Mouse (Mus musculus) ovary, postnatal 10 days (tissue): Measurements from ENCODE around the gene Rpl9-ps6.
"Not testable (repeated sequence)": the region's sequence is repeated elsewhere in the genome, so short reads cannot be mapped to it uniquely, and the experiment has no call there.

Source experiments
- DNase-seq: peaks from one replicate; pipeline ENCODE4 v3.0.0; 2022; ENCODE audit warnings: low spot score

Rpl9-ps6 gene

GRCm38 (mm10) chr19:32481511-32481910 lies 15.1 kb upstream of the Rpl9-ps6 start:
- no peak for DNase-seq

GRCm38 (mm10) chr19:32480791-32481442 lies 14.5 kb upstream of the Rpl9-ps6 start:
- no peak for DNase-seq

DNA sequence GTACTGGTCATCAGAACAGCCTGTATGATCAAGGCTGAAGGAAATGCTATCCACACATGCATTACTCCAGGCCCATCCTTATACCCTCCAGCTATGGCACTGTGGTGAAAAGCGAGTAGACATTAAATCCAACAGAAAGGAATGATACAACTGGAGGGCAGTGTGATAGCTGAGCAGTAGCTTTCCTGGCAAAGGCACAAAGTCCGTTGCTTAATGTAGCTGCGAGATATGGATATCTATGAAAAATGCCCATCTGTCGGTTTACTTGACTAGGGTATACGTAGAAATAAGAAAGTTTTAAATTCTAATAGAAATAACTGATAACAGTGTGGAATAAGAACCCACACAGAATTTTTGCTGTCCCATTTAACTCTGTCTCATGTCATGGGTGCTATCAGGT lies 13.9 kb upstream of the Rpl9-ps6 start:
- DNase-seq: no peak

GRCm38 (mm10) chr19:32476712-32477052 lies 10.3 kb upstream of the Rpl9-ps6 start:
- DNase-seq: no peak

DNA sequence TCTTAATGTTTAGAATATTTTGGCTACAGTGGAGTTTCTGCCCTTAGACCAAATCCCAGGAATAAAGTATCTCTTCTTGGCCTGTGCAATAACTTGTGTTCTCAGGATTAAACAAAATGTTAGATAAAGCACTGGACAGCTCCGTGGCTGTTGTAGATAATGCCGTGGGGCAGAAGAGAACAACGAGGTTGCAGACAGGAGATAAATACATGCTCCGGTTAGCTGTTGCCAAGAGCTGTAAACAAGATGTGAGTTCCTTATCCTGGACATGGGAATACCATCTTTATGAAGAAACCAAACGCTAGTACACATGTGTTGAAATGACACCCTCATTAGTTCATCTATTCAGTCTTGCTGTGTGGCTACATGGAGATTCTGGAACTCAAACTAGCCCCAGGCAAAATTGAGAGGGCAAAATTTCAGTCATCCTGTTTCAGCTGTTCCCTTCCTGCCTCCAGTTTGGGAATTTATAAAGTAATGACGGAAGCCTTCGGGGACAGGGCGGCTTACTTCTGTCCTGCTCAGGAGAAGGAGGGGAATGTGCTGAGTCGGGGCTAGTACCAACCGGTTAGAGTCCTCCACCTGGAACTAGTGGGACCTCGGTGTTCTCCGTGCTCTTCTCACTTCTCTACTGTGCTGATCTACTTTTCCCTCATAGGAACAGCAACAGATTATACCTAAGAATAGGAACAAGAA lies 9.8 kb upstream of the Rpl9-ps6 start:
- no peak for DNase-seq

DNA sequence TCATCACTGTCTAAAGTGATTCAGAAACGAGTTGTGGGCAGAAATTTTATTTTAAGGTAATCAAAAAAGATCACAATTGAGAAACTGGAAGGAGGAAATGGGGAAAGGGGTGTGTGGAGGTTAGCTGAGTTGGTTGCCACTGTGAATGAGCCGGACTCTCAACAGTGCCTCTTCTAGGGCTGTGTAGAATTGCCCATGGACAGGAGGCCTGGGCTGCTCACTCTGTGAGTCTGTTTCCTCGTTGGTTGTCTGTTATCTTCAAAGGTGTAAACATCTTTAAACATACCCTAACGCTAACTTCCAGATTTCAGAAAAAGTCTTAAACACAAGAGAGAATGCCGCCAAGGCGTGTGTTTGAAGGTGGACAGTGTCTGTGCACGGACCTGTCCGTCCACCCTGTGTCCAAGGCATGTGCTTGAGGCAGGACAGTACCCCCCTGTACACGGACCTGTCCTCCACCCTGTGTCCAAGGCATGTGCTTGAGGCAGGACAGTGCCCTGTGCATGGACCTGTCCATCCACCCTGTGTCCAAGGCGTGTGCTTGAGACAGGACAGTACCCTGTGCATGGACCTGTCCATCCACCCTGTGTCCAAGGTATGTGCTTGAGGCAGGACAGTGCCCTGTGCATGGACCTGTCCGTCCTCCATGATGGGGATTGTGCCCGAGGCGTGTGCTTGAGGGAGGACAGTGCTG lies 4.3 kb upstream of the Rpl9-ps6 start:
- DNase-seq: no peak

GRCm38 (mm10) chr19:32470059-32470497 lies 3.7 kb upstream of the Rpl9-ps6 start:
- no peak for DNase-seq

- DNase-seq: no peak
Measured at GRCm38 (mm10) chr19:32467325-32467724, 947 bp upstream of the Rpl9-ps6 start.

- no peak for DNase-seq
Measured at GRCm38 (mm10) chr19:32465228-32465627, 1.1 kb downstream of the Rpl9-ps6 start.

GRCm38 (mm10) chr19:32463037-32463436 lies 3.3 kb downstream of the Rpl9-ps6 start:
- DNase-seq: no peak

- not testable (repeated sequence) for DNase-seq
Measured at GRCm38 (mm10) chr19:32457631-32458030, 8.7 kb downstream of the Rpl9-ps6 start.

DNA sequence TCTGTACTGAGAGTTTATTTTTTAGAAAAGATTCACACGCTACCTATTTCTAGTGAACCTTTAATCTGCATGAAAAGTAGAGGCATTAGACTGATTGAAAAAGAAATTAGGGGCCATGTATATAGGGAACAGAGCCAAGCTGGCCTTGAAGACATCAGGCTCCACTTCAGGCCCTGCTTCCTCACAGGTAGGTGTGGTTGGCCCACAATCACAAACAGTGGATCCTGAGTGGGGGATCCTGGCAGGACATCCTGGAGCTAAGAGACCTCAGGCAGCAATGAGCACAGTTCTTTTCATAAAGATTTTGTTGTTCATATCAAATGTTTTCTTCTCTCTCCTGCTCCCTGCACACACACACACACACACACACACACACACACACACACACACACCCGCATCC lies 9.6 kb downstream of the Rpl9-ps6 start:
- no peak for DNase-seq

GRCm38 (mm10) chr19:32452231-32452630 lies 14.1 kb downstream of the Rpl9-ps6 start:
- no peak for DNase-seq

- DNase-seq: no peak
Measured at GRCm38 (mm10) chr19:32448931-32449330, 17.4 kb downstream of the Rpl9-ps6 start.

DNA sequence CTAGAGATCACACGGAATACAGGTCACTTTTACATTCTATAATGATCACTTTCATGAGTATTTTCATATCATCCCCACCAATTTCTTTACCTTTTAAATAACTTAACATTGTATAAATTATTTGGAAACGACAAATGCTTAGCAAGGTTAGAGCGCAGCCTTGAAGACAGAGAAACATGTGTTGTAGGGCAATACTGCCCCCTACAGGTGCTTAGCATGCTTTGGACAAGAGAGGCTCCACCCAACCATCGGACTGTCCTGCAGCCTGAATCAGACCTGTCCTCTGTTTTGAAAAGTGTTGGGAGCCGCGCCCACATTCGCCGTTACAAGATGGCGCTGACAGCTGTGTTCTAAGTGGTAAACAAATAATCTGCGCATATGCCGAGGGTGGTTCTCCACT lies 24.8 kb downstream of the Rpl9-ps6 start:
- DNase-seq: no peak

- DNase-seq: no peak
Measured at GRCm38 (mm10) chr19:32439356-32439755, 27.0 kb downstream of the Rpl9-ps6 start.

GRCm38 (mm10) chr19:32425856-32426255 lies 40.5 kb downstream of the Rpl9-ps6 start:
- DNase-seq: no peak

- no peak for DNase-seq
Measured at GRCm38 (mm10) chr19:32424706-32425105, 41.7 kb downstream of the Rpl9-ps6 start.

GRCm38 (mm10) chr19:32419069-32419468 lies 47.3 kb downstream of the Rpl9-ps6 start:
- no peak for DNase-seq

DNA sequence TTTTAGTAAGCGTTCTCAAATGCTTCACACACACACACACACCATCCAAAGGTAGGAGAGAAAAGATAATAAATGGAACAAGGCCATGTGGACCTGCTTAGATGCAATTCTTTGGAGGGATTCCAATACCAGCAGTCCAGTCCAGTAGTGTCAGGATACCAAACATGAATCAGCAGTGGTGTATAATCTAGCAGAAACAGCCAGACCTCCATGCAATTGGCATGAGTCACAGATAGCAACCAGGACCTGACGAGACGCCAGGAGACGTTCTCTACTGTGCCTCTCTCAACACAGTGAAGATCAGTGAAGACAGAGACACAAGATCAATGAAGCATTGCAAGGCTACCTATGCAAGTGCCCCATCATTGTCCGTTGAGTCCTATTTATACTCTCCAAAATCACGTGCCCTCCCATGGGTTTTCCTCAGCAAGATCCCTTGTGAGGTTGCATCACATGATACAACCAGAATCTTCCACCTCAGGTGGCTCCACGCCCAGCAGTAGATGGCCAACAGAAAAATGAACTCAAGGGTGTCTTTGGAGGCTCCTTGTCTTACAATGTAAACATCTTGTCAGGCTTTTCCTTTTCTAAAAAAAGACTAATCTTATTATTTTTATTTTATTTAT lies 49.6 kb downstream of the Rpl9-ps6 start:
- no peak for DNase-seq
